Mouse (Mus musculus) inflammation-experienced regulatory T-cells, adult 6 months (primary cell): ENCODE measurements around the gene Hist1h4j. TPM values are rescaled to one million over a fixed set of nuclear protein-coding genes. Genes with fewer than 3 reads are reported as not detected.

ENCODE experiments used
- ATAC-seq: one replicate; pipeline ENCODE4 v1.8.0; 2017
- polyA plus RNA-seq, 3 experiments: library from polyadenylated mRNA; unstranded; fragments of 100-300 nt; shearing (Covaris generic); gene quantifications; one replicate each; pipeline ENCODE4 v1.2.1; 2017

Hist1h4j gene
- polyA plus RNA-seq, 3 experiments from 2014 or later: not detected

- no peak for ATAC-seq
Observed at GRCm38 (mm10) chr13:21781639-21782038, 46.8 kb downstream of the Hist1h4j start.

- peak; percentile 2 for ATAC-seq
Observed at GRCm38 (mm10) chr13:21782361-21783254, 47.7 kb downstream of the Hist1h4j start.

GRCm38 (mm10) chr13:21783255-21783617 is 48.4 kb downstream of the Hist1h4j start, which contains the start of gene Hist1h3i:
Gene Hist1h3i (minus strand): TSS chr13:21783370.
- ATAC-seq: peak; percentile 61

GRCm38 (mm10) chr13:21783734-21784161 is 48.9 kb downstream of the Hist1h4j start:
- no peak for ATAC-seq

- no peak for ATAC-seq
Observed at GRCm38 (mm10) chr13:21784311-21784710, 49.4 kb downstream of the Hist1h4j start.

Other genes starting within 250 kb of the Hist1h4j start
- gene AK157302, start 239.8 kb upstream of the Hist1h4j start, polyA plus RNA-seq: under 1 TPM in 1 of 3 experiments, not detected in 2; 0.17 TPM
- gene Gm11273, start 233.6 kb upstream of the Hist1h4j start, polyA plus RNA-seq: 10 to 100 TPM in 2 of 3 experiments, 1 to 10 TPM in 1; 5.4 to 41.4 (median 31.6) TPM
- 1 to 10 TPM; 5.8 to 8.7 (median 5.9) TPM for gene Zkscan8, start 203.9 kb upstream of the Hist1h4j start, polyA plus RNA-seq
- gene Olfr1366, start 192.3 kb upstream of the Hist1h4j start, polyA plus RNA-seq: not detected
- under 1 TPM in 2 of 3 experiments, not detected in 1; 0.11 to 0.19 TPM for gene Olfr1535, start 175.2 kb upstream of the Hist1h4j start, polyA plus RNA-seq
- gene Olfr1364, start 153.3 kb upstream of the Hist1h4j start, polyA plus RNA-seq: not detected
- not detected for gene Olfr1362, start 121.0 kb upstream of the Hist1h4j start, polyA plus RNA-seq
- not detected for gene Olfr11, start 92.5 kb upstream of the Hist1h4j start, polyA plus RNA-seq
- gene Olfr1361, start 71.7 kb upstream of the Hist1h4j start, polyA plus RNA-seq: not detected
- not detected for gene Olfr1360, start 57.7 kb upstream of the Hist1h4j start, polyA plus RNA-seq
- gene Olfr1359, start 37.0 kb upstream of the Hist1h4j start, polyA plus RNA-seq: not detected
- gene Hist1h2bl, start 18.9 kb upstream of the Hist1h4j start, polyA plus RNA-seq: not detected
- 10 to 100 TPM in 1 of 3 experiments, not detected in 2; 25.0 TPM for gene Hist1h2ai, start 18.6 kb upstream of the Hist1h4j start, polyA plus RNA-seq
- 1 to 10 TPM in 1 of 3 experiments, not detected in 2; 4.9 TPM for gene Hist1h3h, start 17.4 kb upstream of the Hist1h4j start, polyA plus RNA-seq
- gene Hist1h2bm, start 13.0 kb upstream of the Hist1h4j start, polyA plus RNA-seq: 1 to 10 TPM in 2 of 3 experiments, not detected in 1; 1.6 to 4.7 TPM
- 10 to 100 TPM in 1 of 3 experiments, 1 to 10 TPM in 2; 1.5 to 15.3 (median 8.0) TPM for gene Hist1h4k, start 15.4 kb downstream of the Hist1h4j start, polyA plus RNA-seq
- gene Hist1h2ak, start 18.8 kb downstream of the Hist1h4j start, polyA plus RNA-seq: 1 to 10 TPM in 1 of 3 experiments, not detected in 2; 6.2 TPM
- 1 to 10 TPM in 2 of 3 experiments, not detected in 1; 1.8 to 3.0 TPM for gene Hist1h2bn, start 19.1 kb downstream of the Hist1h4j start, polyA plus RNA-seq
- 10 to 100 TPM in 1 of 3 experiments, 1 to 10 TPM in 2; 3.0 to 89.4 (median 8.5) TPM for gene Hist1h1b, start 45.6 kb downstream of the Hist1h4j start, polyA plus RNA-seq
- 1 to 10 TPM in 2 of 3 experiments, not detected in 1; 3.1 to 3.4 TPM for gene Hist1h3i, start 48.3 kb downstream of the Hist1h4j start, polyA plus RNA-seq
- gene Hist1h2an, start 52.2 kb downstream of the Hist1h4j start, polyA plus RNA-seq: 1 to 10 TPM in 1 of 3 experiments, not detected in 2; 3.5 TPM
- 1 to 10 TPM; 1.6 to 3.6 (median 3.0) TPM for gene Hist1h2bp, start 52.4 kb downstream of the Hist1h4j start, polyA plus RNA-seq
- gene Hist1h2bq, start 75.1 kb downstream of the Hist1h4j start, polyA plus RNA-seq: 10 to 100 TPM in 1 of 3 experiments, 1 to 10 TPM in 1, not detected in 1; 6.1 to 12.5 TPM
- 10 to 100 TPM in 1 of 3 experiments, 1 to 10 TPM in 1, not detected in 1; 2.4 to 11.2 TPM for gene Hist1h2ao, start 75.4 kb downstream of the Hist1h4j start, polyA plus RNA-seq
- 10 to 100 TPM in 1 of 3 experiments, 1 to 10 TPM in 2; 5.8 to 17.9 (median 8.9) TPM for gene Hist1h4m, start 76.7 kb downstream of the Hist1h4j start, polyA plus RNA-seq
- gene Hist1h4n, start 97.1 kb downstream of the Hist1h4j start, polyA plus RNA-seq: 1 to 10 TPM in 2 of 3 experiments, not detected in 1; 6.5 to 9.3 TPM
- 100 to 1,000 TPM in 1 of 3 experiments, 10 to 100 TPM in 2; 58.0 to 576 (median 60.6) TPM for gene Hist1h2ap, start 98.4 kb downstream of the Hist1h4j start, polyA plus RNA-seq
- gene Hist1h2br, start 98.7 kb downstream of the Hist1h4j start, polyA plus RNA-seq: 10 to 100 TPM in 1 of 3 experiments, 1 to 10 TPM in 1, not detected in 1; 6.1 to 12.2 TPM
- not detected for gene Zfp184, start 210.0 kb downstream of the Hist1h4j start, polyA plus RNA-seq
- not detected for gene Pom121l2, start 246.1 kb downstream of the Hist1h4j start, polyA plus RNA-seq